Comparison of ENCODE assay signal across 8 mouse cellular contexts in genomic region chr12:5375616-5376461, GRCm38 (mm10). TPM values are rescaled to one million over a fixed set of nuclear protein-coding genes. Genes with fewer than 3 reads are reported as not detected.
DNase-seq lines count a peak whose midpoint lies in the region; ATAC-seq lines count a peak whose summit lies in the region.

Gene Klhl29 (minus strand): TSS chr12:5375682.

- peak; percentile 74 for ATAC-seq in cerebellum, adult (ENCODE audit: insufficient number of reproducible peaks, low FRiP score, low TSS enrichment)
- peak; percentile 94 for ATAC-seq in forebrain, embryonic 13.5 days
- peak; percentile 74 for ATAC-seq in heart, embryonic 14.5 days (ENCODE audit: insufficient number of reproducible peaks, insufficient read depth, low FRiP score, low read depth)
- peak; percentile 85 for ATAC-seq in liver, embryonic 11.5 days (replicated peaks; ENCODE audit: low FRiP score)
- peak; percentile 96 for ATAC-seq in neural tube, embryonic 14.5 days (ENCODE audit: low read depth)

- peaks cover 26% of the 10 kb centered on the region for H3K4me1 ChIP-seq in forebrain, embryonic 13.5 days
- H3K4me1 ChIP-seq in heart, embryonic 14.5 days (ENCODE audit: control insufficient read depth in 2 of 2, insufficient read depth in 2 of 2, low read length in 2 of 2) = peaks cover 4 to 15% of the 10 kb centered on the region in 2 experiments; a peak in 3 of 4 replicates
- no peaks in the 10 kb centered on the region; the same call in 1 of the 2 replicates for H3K4me1 ChIP-seq in liver, embryonic 11.5 days (replicated peaks; ENCODE audit: control insufficient read depth, insufficient read depth, low read length)
- H3K4me1 ChIP-seq in neural tube, embryonic 14.5 days (ENCODE audit: control insufficient read depth, insufficient read depth, low read length) = peaks cover 11% of the 10 kb centered on the region; the same call in 1 of the 2 replicates

- WGBS in forebrain, embryonic 13.5 days = 2% methylated on average over 46 of the region's 66 CpGs
- 1% methylated on average over 48 of the region's 66 CpGs for WGBS in heart, embryonic 14.5 days
- WGBS in liver, embryonic 11.5 days = 2% methylated on average over 59 of the region's 66 CpGs
- 1% methylated on average over 58 of the region's 66 CpGs for WGBS in neural tube, embryonic 14.5 days

- peak within 1 kb of the TSS; percentile 96 for H3K4me2 ChIP-seq in forebrain, embryonic 13.5 days
- peak within 1 kb of the TSS; percentile 100 for H3K4me2 ChIP-seq in heart, embryonic 14.5 days (ENCODE audit: low read length)
- H3K4me2 ChIP-seq in liver, embryonic 11.5 days = peak within 1 kb of the TSS; percentile 84
- H3K4me2 ChIP-seq in neural tube, embryonic 14.5 days (ENCODE audit: low read depth, low read length) = peak within 1 kb of the TSS; percentile 79

- peak; percentile 55 for DNase-seq in ES-CJ7 (ENCODE audit: low read depth, low spot score)
- DNase-seq in kidney, postnatal 10 days = peak; percentile 93
- peak; percentile 68 for DNase-seq in liver, embryonic 11.5 days (ENCODE audit: low spot score)
- peak; percentile 86 for DNase-seq in urinary bladder, postnatal 14 days (ENCODE audit: low spot score)

- H3K9me3 ChIP-seq in forebrain, embryonic 13.5 days (replicated peaks) = no peaks in the 10 kb centered on the region
- H3K9me3 ChIP-seq in heart, embryonic 14.5 days (ENCODE audit: control insufficient read depth, low read length) = no peaks in the 10 kb centered on the region
- no peaks in the 10 kb centered on the region for H3K9me3 ChIP-seq in liver, embryonic 11.5 days (ENCODE audit: control insufficient read depth, low read length)
- H3K9me3 ChIP-seq in neural tube, embryonic 14.5 days (ENCODE audit: control insufficient read depth, low read length) = no peaks in the 10 kb centered on the region

- no peaks in the 10 kb centered on the region for H3K36me3 ChIP-seq in forebrain, embryonic 13.5 days (ENCODE audit: poor library complexity, severe bottlenecking)
- no peaks in the 10 kb centered on the region for H3K36me3 ChIP-seq in heart, embryonic 14.5 days (ENCODE audit: control insufficient read depth, insufficient read depth, low read length)
- no peaks in the 10 kb centered on the region for H3K36me3 ChIP-seq in liver, embryonic 11.5 days (ENCODE audit: control insufficient read depth, insufficient read depth, low read length)
- H3K36me3 ChIP-seq in neural tube, embryonic 14.5 days (ENCODE audit: control insufficient read depth, insufficient read depth, low read length) = no peaks in the 10 kb centered on the region

- peak within 1 kb of the TSS; percentile 87 for H3K4me3 ChIP-seq in forebrain, embryonic 13.5 days
- peak within 1 kb of the TSS; percentile 62 to 75 for H3K4me3 ChIP-seq in heart, embryonic 14.5 days (ENCODE audit: control insufficient read depth in 1 of 2, insufficient read depth in 1 of 2, low read depth in 1 of 2, low read length in 2 of 2)
- H3K4me3 ChIP-seq in liver, embryonic 11.5 days (ENCODE audit: low read depth, low read length) = peak within 1 kb of the TSS; percentile 55
- peak within 1 kb of the TSS; percentile 90 for H3K4me3 ChIP-seq in neural tube, embryonic 14.5 days (ENCODE audit: low read depth, low read length)

- H3K27me3 ChIP-seq in forebrain, embryonic 13.5 days = peaks cover 18% of the 10 kb centered on the region; the same call in 1 of the 2 replicates
- peaks cover 53% of the 10 kb centered on the region for H3K27me3 ChIP-seq in heart, embryonic 14.5 days (ENCODE audit: control insufficient read depth, insufficient read depth, low read length)
- H3K27me3 ChIP-seq in liver, embryonic 11.5 days (replicated peaks; ENCODE audit: control insufficient read depth, insufficient read depth, low read length) = peaks cover 59% of the 10 kb centered on the region
- H3K27me3 ChIP-seq in neural tube, embryonic 14.5 days (ENCODE audit: control insufficient read depth, insufficient read depth, low read length) = no peaks in the 10 kb centered on the region

- H3K27ac ChIP-seq in forebrain, embryonic 13.5 days = peak within 1 kb of the TSS; percentile 94
- H3K27ac ChIP-seq in heart, embryonic 14.5 days (replicated peaks in 1 of 2; ENCODE audit: control insufficient read depth in 1 of 2, insufficient read depth in 1 of 2, low read depth in 2 of 2, low read length in 2 of 2) = no peak within 1 kb of the TSS
- H3K27ac ChIP-seq in liver, embryonic 11.5 days (ENCODE audit: low read depth, low read length) = no peak within 1 kb of the TSS
- H3K27ac ChIP-seq in neural tube, embryonic 14.5 days (ENCODE audit: low read depth, low read length) = peak within 1 kb of the TSS; percentile 93

- H3K9ac ChIP-seq in forebrain, embryonic 13.5 days = peak within 1 kb of the TSS; percentile 93
- H3K9ac ChIP-seq in heart, embryonic 14.5 days (ENCODE audit: low read length) = peak within 1 kb of the TSS; percentile 70
- peak within 1 kb of the TSS; percentile 52; the same call in 1 of the 2 replicates for H3K9ac ChIP-seq in liver, embryonic 11.5 days (ENCODE audit: low read depth, low read length)
- peak within 1 kb of the TSS; percentile 90 for H3K9ac ChIP-seq in neural tube, embryonic 14.5 days (replicated peaks; ENCODE audit: low read depth, low read length)

RNA-seq across cellular contexts. Expression of gene Klhl29, which starts in this region (rescaled TPM):
- polyA plus RNA-seq in forebrain, embryonic 13.5 days (2015; fragmentation: Nextera tagmentation; extraction: Ambion mirVana) = 3.5 TPM in 2 replicates
- polyA plus RNA-seq in heart, embryonic 14.5 days (2014; fragmentation: Nextera tagmentation; extraction: Ambion mirVana) = 0.22 and 0.50 TPM in 2 replicates
- polyA plus RNA-seq in liver, embryonic 11.5 days (2014; fragmentation: Nextera tagmentation; extraction: Ambion mirVana) = 0.66 and 0.87 TPM in 2 replicates
- polyA plus RNA-seq in neural tube, embryonic 14.5 days (2014; fragmentation: Nextera tagmentation; extraction: Ambion mirVana) = 4.9 and 6.1 TPM in 2 replicates

Comparison
In these comparisons a context has a peak if more than half of its experiments do, and no peak if none do; other contexts are left out.
1. Peak in ATAC-seq, H3K4me3 ChIP-seq, H3K9ac ChIP-seq and H3K4me2 ChIP-seq in heart, embryonic 14.5 days; RNA of the gene not detected or under 1 TPM.
2. Peak in DNase-seq, ATAC-seq, H3K4me3 ChIP-seq, H3K9ac ChIP-seq and H3K4me2 ChIP-seq in liver, embryonic 11.5 days; RNA of the gene not detected or under 1 TPM.
3. H3K27ac ChIP-seq: peak in forebrain, embryonic 13.5 days (single experiment) and neural tube, embryonic 14.5 days (single experiment); none in heart, embryonic 14.5 days (0 of 2) and liver, embryonic 11.5 days (single experiment).
4. Peak in every context shown above with its lines, with median percentiles within 50 percentile points of each other: DNase-seq, ATAC-seq, H3K4me2 ChIP-seq, H3K4me3 ChIP-seq and H3K9ac ChIP-seq.